Mouse (Mus musculus) CH12.LX (cell line): Measurements from ENCODE around the gene Nt5c1a. TPM values are rescaled to one million over a fixed set of nuclear protein-coding genes. Genes with fewer than 3 reads are reported as not detected.
A peak's percentile ranks its signal among the peaks of the same experiment; 100 is the strongest.

Experiments
- DNase-seq: peaks from one replicate; pipeline ENCODE4 v3.0.0-alpha.2; 2013; ENCODE audit errors: extremely low read depth
- H3K27ac ChIP-seq: 2 replicates; pipeline ENCODE4 v1.5.1; 2012; ENCODE audit warnings: low read depth, mild to moderate bottlenecking, control low read depth, moderate library complexity; ENCODE audit not compliant: insufficient read depth
- H3K27me3 ChIP-seq: replicated peaks from 2 replicates; pipeline ENCODE3; 2012; ENCODE audit warnings: inconsistent platforms
- H3K36me3 ChIP-seq, 2 experiments: replicated peaks in 1 of 2; 2 replicates each; pipeline versions ENCODE3 to v1.6.1; 2012; ENCODE audit warnings: inconsistent platforms in 1 of 2, low read length in 1 of 2, mild to moderate bottlenecking in 1 of 2, mixed read lengths in 1 of 2, moderate library complexity in 1 of 2; ENCODE audit not compliant: control insufficient read depth in 1 of 2, insufficient read depth in 1 of 2
- H3K4me1 ChIP-seq, 2 experiments: 2 replicates each; pipeline ENCODE4 v1.6.1; 2012; ENCODE audit warnings: inconsistent platforms in 1 of 2, moderate library complexity in 1 of 2; ENCODE audit not compliant: insufficient read depth in 2 of 2, control insufficient read depth in 1 of 2
- H3K4me2 ChIP-seq: 2 replicates; pipeline ENCODE4 v1.6.1; 2012; ENCODE audit warnings: low read depth, mild to moderate bottlenecking, control low read depth; ENCODE audit not compliant: poor library complexity, insufficient read depth, severe bottlenecking
- H3K4me3 ChIP-seq, 3 experiments: fragments of 150-350 bp in 1 of 3; sonication (generic) in 1 of 3; replicated peaks in 1 of 3; 2 replicates each; pipeline versions ENCODE3 to v1.5.1; 2011 to 2012; ENCODE audit warnings: low read depth in 2 of 3, low read length in 2 of 3, mild to moderate bottlenecking in 2 of 3, moderate library complexity in 2 of 3, control low read depth in 1 of 3, improper control_type of control experiment in 1 of 3, inconsistent platforms in 1 of 3, mixed read lengths in 1 of 3; ENCODE audit not compliant: poor library complexity in 1 of 3
- H3K79me2 ChIP-seq: replicated peaks from 2 replicates; pipeline ENCODE4 v1.6.1; 2012; ENCODE audit warnings: mild to moderate bottlenecking, moderate library complexity; ENCODE audit not compliant: control insufficient read depth, poor library complexity, insufficient read depth, severe bottlenecking; ENCODE audit errors: extremely low read depth
- H3K9ac ChIP-seq: 2 replicates; pipeline ENCODE4 v1.6.1; 2012; ENCODE audit warnings: low read depth, mild to moderate bottlenecking, control low read depth, moderate library complexity; ENCODE audit not compliant: insufficient read depth
- H3K9me3 ChIP-seq: replicated peaks from 2 replicates; pipeline ENCODE3; 2012; ENCODE audit warnings: low read length, inconsistent platforms, mixed read lengths
- CHD2 ChIP-seq: IDR thresholded peaks from 2 replicates; pipeline ENCODE4 v1.6.1; 2011; ENCODE audit warnings: low read length, improper control_type of control experiment
- CTCF ChIP-seq, 2 experiments: IDR thresholded peaks in 1 of 2; conservative IDR thresholded peaks in 1 of 2; 2 replicates each; pipeline ENCODE4 v1.5.1; 2011 to 2012; ENCODE audit warnings: low read depth in 2 of 2, low read length in 2 of 2, improper control_type of control experiment in 1 of 2, inconsistent platforms in 1 of 2, mild to moderate bottlenecking in 1 of 2, moderate library complexity in 1 of 2
- E2F4 ChIP-seq: IDR thresholded peaks from 2 replicates; pipeline ENCODE4 v1.6.1; 2011; ENCODE audit warnings: low read depth, low read length, improper control_type of control experiment; ENCODE audit not compliant: insufficient replicate concordance
- GABPA ChIP-seq: IDR thresholded peaks from 2 replicates; pipeline ENCODE4 v1.6.1; 2012; ENCODE audit warnings: low read depth, low read length, improper control_type of control experiment, inconsistent platforms; ENCODE audit not compliant: insufficient replicate concordance
- MAFK ChIP-seq: IDR thresholded peaks from 2 replicates; pipeline ENCODE4 v1.6.1; 2011; ENCODE audit warnings: low read length, improper control_type of control experiment; ENCODE audit not compliant: insufficient replicate concordance
- MAZ ChIP-seq: IDR thresholded peaks from 2 replicates; pipeline ENCODE4 v1.6.1; 2012; ENCODE audit warnings: low read depth, mild to moderate bottlenecking, inconsistent platforms, low read length, improper control_type of control experiment, moderate library complexity
- RAD21 ChIP-seq: IDR thresholded peaks from 2 replicates; pipeline ENCODE4 v1.6.1; 2011; ENCODE audit warnings: low read depth, mild to moderate bottlenecking, low read length, improper control_type of control experiment, moderate library complexity
- SMC3 ChIP-seq: IDR thresholded peaks from 2 replicates; pipeline ENCODE4 v1.6.1; 2011; ENCODE audit warnings: low read depth, low read length, improper control_type of control experiment
- TCF12 ChIP-seq: IDR thresholded peaks from 2 replicates; pipeline ENCODE4 v1.6.1; 2014; ENCODE audit warnings: low read depth, mild to moderate bottlenecking, inconsistent platforms, low read length, improper control_type of control experiment
- UBTF ChIP-seq: IDR thresholded peaks from 2 replicates; pipeline ENCODE4 v1.6.1; 2012; ENCODE audit warnings: low read depth, mild to moderate bottlenecking, inconsistent platforms, low read length, improper control_type of control experiment, moderate library complexity
- USF2 ChIP-seq: conservative IDR thresholded peaks from 2 replicates; pipeline ENCODE4 v1.6.1; 2011; ENCODE audit warnings: low read depth, low read length, improper control_type of control experiment
- ZC3H11A ChIP-seq: IDR thresholded peaks from 2 replicates; pipeline ENCODE4 v1.6.1; 2012; ENCODE audit warnings: low read depth, mild to moderate bottlenecking, inconsistent platforms, low read length, improper control_type of control experiment
- ZKSCAN1 ChIP-seq: IDR thresholded peaks from 2 replicates; pipeline ENCODE4 v1.6.1; 2012; ENCODE audit warnings: low read depth, inconsistent platforms, low read length, improper control_type of control experiment, borderline replicate concordance
- ZMIZ1 ChIP-seq: IDR thresholded peaks from 2 replicates; pipeline ENCODE4 v1.6.1; 2012; ENCODE audit warnings: low read depth, mild to moderate bottlenecking, inconsistent platforms, low read length, improper control_type of control experiment
- dilution Hi-C: fragments of 300-500 bp; cut with MboI; formaldehyde crosslinking; loops from 2 replicates; pipeline ENCODE4 v1.14.3; 2020; ENCODE audit warnings: low sequenced_read_pairs; ENCODE audit not compliant: extremely low pct_unique_long_range_greater_than_20kb, extremely low pct_ligation_motif_present
- in situ Hi-C: fragments of 300-500 bp; cut with MboI; formaldehyde crosslinking; loops from 3 replicates; pipeline ENCODE4 v1.14.3; 2019; ENCODE audit warnings: low sequenced_read_pairs, low pct_ligation_motif_present, low pct_unique_long_range_greater_than_20kb, mixed read lengths
- polyA plus RNA-seq: library from polyadenylated mRNA; unstranded; fragments of >175 nt; gene quantifications from 2 replicates; pipeline ENCODE4 v1.2.1, GENCODE M21; 2012; ENCODE audit warnings: low read depth; ENCODE audit not compliant: insufficient read length
- total RNA-seq, 2 experiments: library from RNA; depleted of rRNA; stranded (reverse); fragments of 300-350 nt in 1 of 2; fragments of >200 nt in 1 of 2; gene quantifications; 2 replicates each; pipeline ENCODE4 v1.2.3; 2012 to 2014

The Nt5c1a gene
- total and polyA plus RNA-seq, 3 experiments: not detected

- no peak for TF ChIP-seq TCF12
- no peak for TF ChIP-seq CTCF (conservative IDR thresholded peaks at IDR 0.05 in 1 of 2, IDR thresholded peaks at IDR 0.05 in 1 of 2; ENCODE audit: low read depth in 2 of 2, low read length in 2 of 2)
- TF ChIP-seq ZMIZ1: no peak
- no peak for TF ChIP-seq SMC3
- TF ChIP-seq MAFK: no peak
- TF ChIP-seq UBTF: no peak
- no peak for DNase-seq
- Histone ChIP-seq H3K79me2 (no peaks in the 10 kb centered on the region), H3K4me2 (no peak overlapping the region), H3K27ac (no peak overlapping the region), H3K9me3 (peaks cover 3% of the 10 kb centered on the region), H3K9ac (no peak overlapping the region), H3K4me1 (no peaks in the 10 kb centered on the region), H3K4me3 (no peak overlapping the region), H3K27me3 (peaks cover 57% of the 10 kb centered on the region), H3K36me3 (no peaks in the 10 kb centered on the region)
- dilution Hi-C loops (no loop called here), in situ Hi-C loops (no loop called here)
Measured at GRCm38 (mm10) chr4:123152976-123153375, 48.3 kb upstream of the Nt5c1a start.

- in situ Hi-C loops (loop anchor here (5.0 kb wide), 1 partner anchor 47 kb away; the partner anchor contains the start of gene Nt5c1a), dilution Hi-C loops (no loop called here)
- TF ChIP-seq MAZ: no peak
- TF ChIP-seq SMC3: peak; percentile 57
- no peak for TF ChIP-seq ZKSCAN1
- no peak for TF ChIP-seq E2F4
- no peak for TF ChIP-seq CHD2
- peak; percentile 87 for TF ChIP-seq RAD21
- peak; percentile 52 to 82 for TF ChIP-seq CTCF (conservative IDR thresholded peaks at IDR 0.05 in 1 of 2, IDR thresholded peaks at IDR 0.05 in 1 of 2; ENCODE audit: low read depth in 2 of 2, low read length in 2 of 2)
- no peak for TF ChIP-seq ZC3H11A
- peak; percentile 43 for DNase-seq
- H3K27me3 ChIP-seq: peaks cover 67% of the 10 kb centered on the region
- peaks cover 3% of the 10 kb centered on the region for H3K9me3 ChIP-seq
- no peak overlapping the region for H3K4me3 ChIP-seq
- H3K9ac ChIP-seq: no peak overlapping the region
- no peak overlapping the region for H3K4me2 ChIP-seq
- H3K79me2 ChIP-seq: no peaks in the 10 kb centered on the region
- H3K27ac ChIP-seq: no peak overlapping the region
- no peaks in the 10 kb centered on the region for H3K36me3 ChIP-seq
- H3K4me1 ChIP-seq: no peaks in the 10 kb centered on the region
Measured at GRCm38 (mm10) chr4:123155004-123155403, 46.3 kb upstream of the Nt5c1a start.

GRCm38 (mm10) chr4:123155427-123155826, 45.9 kb upstream of the Nt5c1a start:
- dilution Hi-C loops: no loop called here
- no peak for TF ChIP-seq USF2
- no peak for TF ChIP-seq GABPA
- TF ChIP-seq MAFK: no peak

More at GRCm38 (mm10) chr4:123155427-123155826, 45.9 kb upstream of the Nt5c1a start:
- Histone ChIP-seq H3K27me3 (peaks cover 68% of the 10 kb centered on the region), H3K27ac (no peak overlapping the region), H3K4me3 (no peak overlapping the region), H3K4me1 (no peaks in the 10 kb centered on the region), H3K36me3 (no peaks in the 10 kb centered on the region), H3K9ac (no peak overlapping the region), H3K4me2 (no peak overlapping the region), H3K79me2 (no peaks in the 10 kb centered on the region), H3K9me3 (peaks cover 3% of the 10 kb centered on the region)
- DNase-seq: no peak
- in situ Hi-C loops: loop anchor here (5.0 kb wide), 1 partner anchor 47 kb away; the partner anchor contains the start of gene Nt5c1a
